Mouse (Mus musculus) limb, embryonic 14.5 days (tissue): ENCODE results near the gene Tmem54. TPM values are rescaled to one million over a fixed set of nuclear protein-coding genes. Genes with fewer than 3 reads are reported as not detected.

ENCODE experiments used
- ATAC-seq: fragments of 200-750 bp; cut with Nextera tagmentation; 2 replicates; pipeline ENCODE4 v1.8.0; 2017; ENCODE audit warnings: low read depth, moderate number of reproducible peaks, moderate TSS enrichment; ENCODE audit not compliant: low FRiP score
- DNase-seq: peaks from one replicate; pipeline ENCODE4 v3.0.0-alpha.2; 2015; ENCODE audit warnings: low spot score
- H3K27ac ChIP-seq: fragments of 300-500 bp; sonication (generic); replicated peaks from 2 replicates; pipeline ENCODE4 v1.5.1; 2014; ENCODE audit warnings: low read depth, mild to moderate bottlenecking, low read length, moderate library complexity, mixed read lengths
- H3K27me3 ChIP-seq: fragments of 300-500 bp; sonication (generic); 2 replicates; pipeline ENCODE4 v1.6.1; 2014; ENCODE audit warnings: low read length, mixed read lengths; ENCODE audit not compliant: control insufficient read depth, insufficient read depth
- H3K36me3 ChIP-seq: fragments of 300-500 bp; sonication (generic); 2 replicates; pipeline ENCODE4 v1.6.1; 2014; ENCODE audit warnings: mild to moderate bottlenecking, low read length, moderate library complexity, mixed read lengths; ENCODE audit not compliant: control insufficient read depth, insufficient read depth
- H3K4me1 ChIP-seq: fragments of 300-500 bp; sonication (generic); 2 replicates; pipeline ENCODE4 v1.6.1; 2014; ENCODE audit warnings: antibody characterized with exemption, low read length, mixed read lengths; ENCODE audit not compliant: control insufficient read depth, insufficient read depth
- H3K4me2 ChIP-seq: fragments of 300-500 bp; sonication (generic); replicated peaks from 2 replicates; pipeline ENCODE4 v1.6.1; 2014; ENCODE audit warnings: low read depth, mild to moderate bottlenecking, low read length, moderate library complexity; ENCODE audit not compliant: severe bottlenecking
- H3K4me3 ChIP-seq: fragments of 300-500 bp; sonication (generic); replicated peaks from 2 replicates; pipeline ENCODE4 v1.5.1; 2014; ENCODE audit warnings: low read length
- H3K9ac ChIP-seq: fragments of 300-500 bp; sonication (generic); 2 replicates; pipeline ENCODE4 v1.6.1; 2014; ENCODE audit warnings: mild to moderate bottlenecking, low read depth, low read length, moderate library complexity; ENCODE audit not compliant: severe bottlenecking
- H3K9me3 ChIP-seq: fragments of 300-500 bp; sonication (generic); 2 replicates; pipeline ENCODE4 v1.6.1; 2016; ENCODE audit warnings: low read length; ENCODE audit not compliant: control insufficient read depth
- POLR2A ChIP-seq: fragments of 200-500 bp; IDR thresholded peaks from 2 replicates; pipeline ENCODE4 v1.8.0; 2012; ENCODE audit warnings: inconsistent platforms, mild to moderate bottlenecking, moderate library complexity, borderline replicate concordance; ENCODE audit not compliant: insufficient read depth, insufficient read length; ENCODE audit errors: extremely low read depth
- WGBS: fragments of 180-500 bp; shearing (Covaris S2); extraction: QIAGEN DNeasy Blood & Tissue Kit; methylation state at CpG from one replicate; pipeline ENCODE4 v1.1.7; 2014; 5-methylcytosine and 5-hydroxymethylcytosine counted together
- polyA plus RNA-seq, 2 experiments: library from polyadenylated mRNA; depleted of rRNA in 1 of 2; stranded (reverse) in 1 of 2; unstranded in 1 of 2; fragments of >200 nt; fragmentation: Nextera tagmentation in 1 of 2; extraction: Ambion mirVana in 1 of 2; gene quantifications; 2 replicates each; pipeline versions ENCODE4 v1.2.1 to v1.2.3; 2012 to 2014

Tmem54 gene
- polyA plus RNA-seq, 2 experiments = 9.9 to 13.3 TPM

DNA sequence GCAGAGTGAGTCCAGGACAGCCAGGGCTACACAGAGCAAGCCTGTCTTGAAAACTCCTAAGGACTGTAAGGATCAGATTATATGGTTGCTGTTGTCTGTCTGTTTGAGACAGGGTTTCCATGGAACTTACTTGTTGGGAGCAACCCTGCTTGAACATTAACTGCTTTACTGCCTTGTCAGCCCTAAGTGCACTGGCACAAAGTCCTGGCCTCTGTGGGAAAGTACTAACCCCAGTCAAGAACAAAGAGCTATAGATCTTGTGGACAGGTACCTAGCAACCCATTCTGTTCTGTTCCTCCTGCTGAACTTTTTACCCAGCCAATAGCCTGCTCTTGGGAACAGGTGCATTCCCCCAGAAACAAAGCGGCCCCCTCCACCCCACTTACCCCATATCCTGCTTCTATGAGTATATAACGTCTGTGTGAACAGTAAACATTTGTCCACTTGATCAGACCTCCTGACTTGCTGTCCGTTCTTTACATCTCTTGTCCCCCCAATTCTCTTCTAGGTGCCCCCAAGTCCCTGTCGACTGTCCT lies 46.0 kb downstream of the Tmem54 start:
- no peak overlapping the region for H3K9ac ChIP-seq
- no peak for ATAC-seq
- H3K27ac ChIP-seq = no peak overlapping the region
- H3K4me1 ChIP-seq = no peaks in the 10 kb centered on the region
- no peak for TF ChIP-seq POLR2A
- 91% methylated on average over 4 of the region's 4 CpGs for WGBS
- no peak overlapping the region for H3K4me3 ChIP-seq
- no peak for DNase-seq
- H3K27me3 ChIP-seq = no peaks in the 10 kb centered on the region
- H3K9me3 ChIP-seq = no peaks in the 10 kb centered on the region
- H3K4me2 ChIP-seq = no peak overlapping the region
- H3K36me3 ChIP-seq = peaks cover 74% of the 10 kb centered on the region

- Histone ChIP-seq H3K4me3 (no peak overlapping the region), H3K9me3 (no peaks in the 10 kb centered on the region), H3K9ac (no peak overlapping the region), H3K27me3 (no peaks in the 10 kb centered on the region), H3K27ac (no peak overlapping the region), H3K4me1 (no peaks in the 10 kb centered on the region), H3K36me3 (peaks cover 78% of the 10 kb centered on the region), H3K4me2 (no peak overlapping the region)
- no peak for TF ChIP-seq POLR2A
- WGBS = 90% methylated on average over 5 of the region's 5 CpGs
- DNase-seq (no peak), ATAC-seq (no peak)
These were observed 52.2 kb downstream of the Tmem54 start for GRCm38 (mm10) chr4:129157541-129157940.

DNA sequence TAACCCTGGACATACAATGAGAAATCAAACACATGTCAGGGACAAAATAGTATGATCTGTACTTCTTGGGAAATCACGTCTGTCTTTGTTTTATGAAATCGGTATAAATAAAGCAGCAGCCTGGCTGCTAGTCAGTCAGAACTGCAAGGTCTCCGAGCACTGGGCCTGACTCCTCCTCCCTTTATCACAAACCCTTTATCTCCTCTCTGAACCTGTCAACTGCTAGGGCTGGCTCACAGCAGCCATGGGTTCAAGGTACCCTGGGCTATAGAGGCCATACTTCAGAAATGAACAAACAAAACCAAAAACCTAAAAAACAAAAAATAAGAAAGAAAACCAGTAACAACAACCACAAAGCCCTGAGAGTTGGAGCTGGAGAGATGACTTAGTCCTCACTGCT lies 53.2 kb downstream of the Tmem54 start:
- no peak overlapping the region for H3K27ac ChIP-seq
- H3K4me3 ChIP-seq = no peak overlapping the region
- TF ChIP-seq POLR2A = no peak
- ATAC-seq = no peak
- no peak overlapping the region for H3K4me2 ChIP-seq
- no peaks in the 10 kb centered on the region for H3K9me3 ChIP-seq
- H3K4me1 ChIP-seq = no peaks in the 10 kb centered on the region
- 78% methylated on average over 3 of the region's 3 CpGs for WGBS
- no peak overlapping the region for H3K9ac ChIP-seq
- DNase-seq = no peak
- peaks cover 71% of the 10 kb centered on the region for H3K36me3 ChIP-seq
- H3K27me3 ChIP-seq = no peaks in the 10 kb centered on the region

DNA sequence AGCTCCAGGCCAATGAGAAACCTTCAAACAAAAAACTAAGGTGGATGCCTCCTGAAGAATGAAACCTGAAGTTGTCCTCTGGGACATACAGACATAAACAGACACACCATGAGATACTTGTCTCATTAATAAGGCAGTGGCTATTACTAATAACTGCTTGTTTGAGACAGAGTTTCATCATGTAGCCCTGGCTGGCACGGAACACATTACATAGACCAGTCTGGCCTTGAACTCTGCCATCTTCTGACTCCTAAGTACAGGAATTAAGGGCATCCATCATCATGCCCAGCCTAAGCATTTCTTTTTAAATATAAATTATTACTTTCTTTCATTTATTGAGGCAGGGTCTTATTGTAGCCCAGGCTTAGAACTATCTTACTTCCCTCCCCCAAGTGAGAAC lies 55.7 kb downstream of the Tmem54 start:
- 94% methylated on average over 1 of the region's 1 CpGs for WGBS

More for the DNA sequence above, 55.7 kb downstream of the Tmem54 start:
- Histone ChIP-seq H3K4me1 (no peaks in the 10 kb centered on the region), H3K36me3 (peaks cover 66% of the 10 kb centered on the region), H3K27me3 (no peaks in the 10 kb centered on the region), H3K4me2 (no peak overlapping the region), H3K9ac (no peak overlapping the region), H3K4me3 (no peak overlapping the region), H3K9me3 (no peaks in the 10 kb centered on the region), H3K27ac (no peak overlapping the region)
- ATAC-seq (no peak), DNase-seq (no peak)
- TF ChIP-seq POLR2A = no peak

Other genes with a start within 250 kb of the Tmem54 start
- 9.2 and 12.3 TPM in 2 replicates for gene Trim62, start 222.0 kb upstream of the Tmem54 start, polyA plus RNA-seq (2012; rRNA removed)
- gene Trim62, start 222.0 kb upstream of the Tmem54 start, polyA plus RNA-seq (2014; fragmentation: Nextera tagmentation; extraction: Ambion mirVana) = 9.2 and 10.0 TPM in 2 replicates
- 30.7 and 32.8 TPM in 2 replicates for gene Azin2, start 143.1 kb upstream of the Tmem54 start, polyA plus RNA-seq (2012; rRNA removed)
- gene Azin2, start 143.1 kb upstream of the Tmem54 start, polyA plus RNA-seq (2014; fragmentation: Nextera tagmentation; extraction: Ambion mirVana) = 26.5 and 34.3 TPM in 2 replicates
- 94.7 and 127 TPM in 2 replicates for gene Ak2, start 113.6 kb upstream of the Tmem54 start, polyA plus RNA-seq (2012; rRNA removed)
- 153 and 165 TPM in 2 replicates for gene Ak2, start 113.6 kb upstream of the Tmem54 start, polyA plus RNA-seq (2014; fragmentation: Nextera tagmentation; extraction: Ambion mirVana)
- gene Rnf19b, start 47.3 kb upstream of the Tmem54 start, polyA plus RNA-seq (2012; rRNA removed) = 28.1 and 29.1 TPM in 2 replicates
- 9.9 and 10.0 TPM in 2 replicates for gene Rnf19b, start 47.3 kb upstream of the Tmem54 start, polyA plus RNA-seq (2014; fragmentation: Nextera tagmentation; extraction: Ambion mirVana)
- 2.1 and 2.4 TPM in 2 replicates for gene Hpca, start 16.5 kb downstream of the Tmem54 start, polyA plus RNA-seq (2012; rRNA removed)
- gene Hpca, start 16.5 kb downstream of the Tmem54 start, polyA plus RNA-seq (2014; fragmentation: Nextera tagmentation; extraction: Ambion mirVana) = 0.39 and 0.94 TPM in 2 replicates
- 32.8 and 32.9 TPM in 2 replicates for gene Fndc5, start 31.5 kb downstream of the Tmem54 start, polyA plus RNA-seq (2012; rRNA removed)
- 25.2 and 31.0 TPM in 2 replicates for gene Fndc5, start 31.5 kb downstream of the Tmem54 start, polyA plus RNA-seq (2014; fragmentation: Nextera tagmentation; extraction: Ambion mirVana)
- 59.9 and 67.7 TPM in 2 replicates for gene S100pbp, start 84.2 kb downstream of the Tmem54 start, polyA plus RNA-seq (2012; rRNA removed)
- 14.9 and 19.9 TPM in 2 replicates for gene S100pbp, start 84.2 kb downstream of the Tmem54 start, polyA plus RNA-seq (2014; fragmentation: Nextera tagmentation; extraction: Ambion mirVana)
- 37.7 and 50.3 TPM in 2 replicates for gene Yars, start 84.2 kb downstream of the Tmem54 start, polyA plus RNA-seq (2012; rRNA removed)
- 78.7 and 79.5 TPM in 2 replicates for gene Yars, start 84.2 kb downstream of the Tmem54 start, polyA plus RNA-seq (2014; fragmentation: Nextera tagmentation; extraction: Ambion mirVana)
- gene C77080, start 155.9 kb downstream of the Tmem54 start, polyA plus RNA-seq (2012; rRNA removed) = 17.1 and 22.5 TPM in 2 replicates
- 7.6 and 9.2 TPM in 2 replicates for gene C77080, start 155.9 kb downstream of the Tmem54 start, polyA plus RNA-seq (2014; fragmentation: Nextera tagmentation; extraction: Ambion mirVana)
- gene Sync, start 182.1 kb downstream of the Tmem54 start, polyA plus RNA-seq (2012; rRNA removed) = 3.9 and 5.3 TPM in 2 replicates
- 4.6 and 6.1 TPM in 2 replicates for gene Sync, start 182.1 kb downstream of the Tmem54 start, polyA plus RNA-seq (2014; fragmentation: Nextera tagmentation; extraction: Ambion mirVana)
- 112 and 128 TPM in 2 replicates for gene Rbbp4, start 229.8 kb downstream of the Tmem54 start, polyA plus RNA-seq (2012; rRNA removed)
- gene Rbbp4, start 229.8 kb downstream of the Tmem54 start, polyA plus RNA-seq (2014; fragmentation: Nextera tagmentation; extraction: Ambion mirVana) = 331 and 346 TPM in 2 replicates
- gene Zbtb8os, start 230.1 kb downstream of the Tmem54 start, polyA plus RNA-seq (2012; rRNA removed) = 26.4 and 36.6 TPM in 2 replicates
- gene Zbtb8os, start 230.1 kb downstream of the Tmem54 start, polyA plus RNA-seq (2014; fragmentation: Nextera tagmentation; extraction: Ambion mirVana) = 44.4 TPM in 2 replicates